Mouse (Mus musculus): ENCODE results near the gene Gm13306. TPM values are rescaled to one million over a fixed set of nuclear protein-coding genes. Genes with fewer than 3 reads are reported as not detected.
"Not testable (repeated sequence)": the region's sequence is repeated elsewhere in the genome, so short reads cannot be mapped to it uniquely, and the experiment has no call there.

Gene Gm13306
- total RNA-seq (2022) = not detected

DNA sequence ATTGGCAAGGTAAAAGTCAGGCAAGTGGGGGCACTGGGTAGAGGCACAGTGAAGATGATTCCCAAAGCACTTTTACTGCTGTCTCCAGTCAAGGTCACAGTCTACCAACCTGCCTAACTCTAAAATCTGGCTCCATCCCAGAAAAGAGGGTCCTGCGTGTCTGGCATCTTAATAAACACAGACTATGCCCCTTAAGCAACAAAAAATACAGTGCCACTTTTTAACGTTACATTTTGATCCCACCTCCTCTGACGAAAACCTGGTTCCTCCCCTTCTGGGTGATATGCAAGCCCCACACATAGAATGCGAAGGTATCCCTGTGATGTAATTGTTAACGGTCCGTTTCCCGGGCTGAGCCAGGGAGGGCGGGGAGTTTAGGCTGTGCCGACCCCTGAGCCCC is at the start of gene Gm13306:
Gm13306 (plus strand) TSS at position 301 of the 400 bp plus-strand sequence.
- DNase-seq (ENCODE audit: low spot score) = not testable (repeated sequence)

DNA sequence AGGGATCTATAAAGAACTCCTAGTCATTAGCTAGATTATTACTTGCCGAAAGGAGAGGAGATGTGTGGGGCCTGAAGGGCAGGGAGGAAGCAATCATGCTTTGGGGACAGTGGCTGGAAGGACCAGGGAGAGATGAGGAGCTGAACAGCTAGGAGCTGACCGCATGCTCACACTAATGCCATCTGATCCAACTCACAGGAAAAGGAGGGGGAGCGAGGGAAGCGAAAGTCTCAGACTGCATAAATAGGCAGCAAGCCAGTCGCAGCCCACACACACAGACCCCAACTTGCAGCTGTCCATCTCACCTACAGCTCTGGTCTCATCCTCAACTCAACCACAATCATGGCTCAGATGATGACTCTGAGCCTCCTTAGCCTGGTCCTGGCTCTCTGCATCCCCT is 38.7 kb upstream of the Gm13306 start, which contains the start of gene Gm13304:
Gm13304 (plus strand) TSS at position 301 of the 400 bp plus-strand sequence.
- not testable (repeated sequence) for DNase-seq (ENCODE audit: low spot score)

DNA sequence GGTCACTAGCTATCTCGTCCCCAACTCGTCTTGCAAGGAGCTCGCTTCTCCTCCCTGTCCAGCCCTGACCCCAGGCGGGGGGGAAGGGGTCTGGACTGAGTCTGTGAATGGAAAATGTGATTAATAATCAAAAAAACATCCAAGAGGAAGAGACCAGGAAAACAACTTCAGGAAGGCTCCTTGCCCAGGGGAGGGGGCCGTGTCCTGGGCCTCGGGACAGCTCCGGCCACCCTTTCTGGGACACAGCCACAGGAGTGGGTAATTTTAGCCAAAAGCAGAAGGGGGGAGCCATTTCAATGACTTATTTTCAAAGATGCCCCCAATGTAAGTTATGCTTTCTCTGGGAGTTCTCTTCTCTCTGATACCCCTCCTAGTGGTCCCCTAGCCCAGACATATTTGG is 15.3 kb downstream of the Gm13306 start, which contains the start of gene Gm13305:
Gm13305 (minus strand) TSS at position 101 of the 400 bp plus-strand sequence.
- DNase-seq (ENCODE audit: low spot score) = not testable (repeated sequence)

DNA sequence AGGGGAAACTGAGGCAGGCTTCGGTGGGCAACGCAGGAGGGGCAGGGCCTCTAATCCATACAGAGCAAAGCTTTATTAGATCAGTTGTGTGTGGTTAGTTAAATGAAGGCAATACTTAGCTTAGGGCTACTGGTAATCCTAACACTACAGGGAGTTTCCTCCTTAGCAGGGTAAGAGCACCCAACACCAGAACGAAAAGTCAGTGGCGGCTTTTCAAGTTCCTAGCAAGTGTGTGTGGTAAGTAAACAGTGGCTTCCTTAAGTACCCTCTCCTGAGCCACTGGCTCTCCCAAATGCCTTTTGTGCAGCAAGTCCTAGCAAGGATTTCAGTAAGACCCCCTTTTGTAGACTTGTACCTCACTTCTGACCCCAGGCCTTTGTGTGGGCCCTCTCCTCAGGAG is 25.0 kb downstream of the Gm13306 start:
- not testable (repeated sequence) for DNase-seq (ENCODE audit: low spot score)

DNA sequence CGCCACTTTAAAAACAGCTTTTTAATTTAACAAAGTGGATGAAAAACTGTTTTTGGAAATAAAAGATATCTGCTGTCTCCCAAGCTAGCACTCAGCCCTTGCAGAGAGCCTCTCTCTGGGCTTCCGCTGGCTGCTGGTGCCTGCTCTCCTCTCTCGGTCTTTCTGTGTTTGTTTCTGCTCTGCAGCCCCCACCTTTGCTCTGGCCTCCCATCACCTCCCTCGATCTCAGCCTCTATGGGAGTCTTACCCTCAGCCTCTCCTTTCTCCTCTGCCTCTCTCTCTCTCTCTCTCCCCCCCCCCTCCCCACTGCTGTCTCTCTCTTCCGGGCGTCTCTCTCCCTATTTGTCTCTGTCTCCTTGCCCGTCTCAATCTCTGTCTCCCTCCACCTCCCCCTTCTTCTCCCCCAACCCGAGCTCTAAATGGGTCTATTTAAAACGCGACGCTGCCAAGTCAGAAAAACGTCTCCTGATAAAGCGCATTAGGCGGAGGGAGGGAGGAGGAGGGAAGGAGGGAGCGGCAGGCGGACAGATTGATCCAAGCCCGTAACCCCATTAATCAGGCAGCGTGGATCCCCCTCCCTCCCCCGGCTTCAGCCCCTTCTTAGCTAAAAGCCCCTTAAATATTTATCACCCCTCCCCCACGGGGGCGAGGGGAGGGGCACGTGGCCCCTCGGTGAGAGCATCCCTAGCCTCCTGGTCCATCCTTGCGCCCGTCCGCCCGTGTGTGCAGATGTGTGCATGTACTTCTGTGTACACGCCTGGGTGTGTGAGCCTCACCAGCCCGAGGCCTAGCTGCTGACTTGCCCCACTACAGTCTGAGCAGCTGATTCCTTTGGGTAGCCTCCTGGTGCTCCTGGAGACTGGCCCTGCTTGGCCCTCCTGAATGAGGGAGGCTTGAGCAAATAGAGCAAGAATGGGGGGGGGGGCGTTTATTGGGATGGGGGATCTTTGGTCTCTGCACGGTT is 30.3 kb downstream of the Gm13306 start:
- DNase-seq (ENCODE audit: low spot score) = not testable (repeated sequence)

DNA sequence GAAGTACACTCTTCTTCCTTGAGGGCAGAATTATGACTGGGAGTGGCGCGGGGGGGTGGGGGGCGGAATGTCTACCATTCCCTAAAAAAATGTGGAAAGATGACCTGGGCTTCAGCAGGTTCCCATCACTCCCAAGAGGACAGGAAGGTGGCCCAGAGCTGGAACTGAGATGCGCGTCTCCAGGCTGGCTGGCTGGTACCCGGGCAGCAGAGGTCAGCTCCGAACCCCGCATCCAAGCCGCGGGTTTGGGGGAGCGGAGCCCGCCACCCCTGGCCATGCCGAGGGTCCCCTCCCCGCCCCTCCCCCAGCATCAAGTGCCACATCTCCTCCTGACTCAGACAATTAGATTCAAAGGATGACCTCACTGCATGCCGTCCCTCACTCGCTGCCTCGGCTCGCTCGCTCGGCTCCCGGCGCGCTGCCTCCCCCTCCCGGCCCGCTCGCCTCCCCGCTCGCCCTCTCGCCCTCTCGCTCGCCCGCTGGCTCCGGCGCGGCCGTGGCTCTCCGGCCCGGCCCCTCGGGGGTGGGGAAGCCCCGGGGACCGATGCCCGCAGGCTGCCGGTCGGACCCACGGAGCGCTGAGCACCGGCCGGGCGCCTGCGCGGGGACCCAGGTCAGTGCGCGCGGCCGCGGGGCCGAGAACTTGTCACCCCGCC is 31.2 kb downstream of the Gm13306 start:
- not testable (repeated sequence) for DNase-seq (ENCODE audit: low spot score)

DNA sequence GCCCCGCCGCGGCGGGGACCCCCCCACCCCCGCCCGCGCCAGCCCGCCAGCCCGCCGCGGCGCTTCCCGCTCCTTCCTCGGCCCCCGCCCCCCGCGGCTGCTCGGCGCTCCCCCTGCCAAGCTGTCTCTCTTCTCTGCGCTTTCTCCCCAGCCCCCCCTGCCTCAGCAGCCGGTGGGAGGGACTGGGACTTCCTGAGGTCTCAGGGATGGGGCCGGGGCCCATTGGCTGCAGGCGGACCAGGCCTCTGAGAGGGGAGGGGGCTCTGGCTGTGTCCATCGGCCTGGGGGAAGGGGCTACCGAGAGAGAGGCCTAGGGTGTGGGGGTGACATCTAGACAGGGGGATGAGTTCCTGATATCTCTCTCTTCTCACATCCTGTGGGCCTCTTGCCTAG is 31.7 kb downstream of the Gm13306 start:
- not testable (repeated sequence) for DNase-seq (ENCODE audit: low spot score)

Other genes starting within 250 kb of the Gm13306 start
- gene Gm21541, start 249.8 kb upstream of the Gm13306 start, total RNA-seq (2022) = not detected
- under 1 TPM in 3 of 4 experiments, not detected in 1; 0.63 to 0.86 (median 0.73) TPM for gene Gm20878, start 211.9 kb upstream of the Gm13306 start, total RNA-seq (2022)
- not detected for gene Fam205a4, start 187.4 kb upstream of the Gm13306 start, total RNA-seq (2022)
- gene Gm21093, start 118.7 kb upstream of the Gm13306 start, total RNA-seq (2022) = under 1 TPM in 1 of 4 experiments, not detected in 3; 0.22 TPM
- not detected for gene Gm3893, start 62.2 kb upstream of the Gm13306 start, total RNA-seq (2022)
- 10 to 100 TPM; 28.4 to 45.6 (median 39.5) TPM for gene Gm13304, start 38.6 kb upstream of the Gm13306 start, total RNA-seq (2022)
- not detected for gene Gm13305, start 15.2 kb downstream of the Gm13306 start, total RNA-seq (2022)
- gene Gm10600, start 87.2 kb downstream of the Gm13306 start, total RNA-seq (2022) = under 1 TPM in 2 of 4 experiments, not detected in 2; 0.25 to 0.28 TPM
- gene Ccl21b, start 102.3 kb downstream of the Gm13306 start, total RNA-seq (2022) = not detected
- gene Gm21953, start 140.8 kb downstream of the Gm13306 start, total RNA-seq (2022) = not detected
- gene Fam205a3, start 164.9 kb downstream of the Gm13306 start, total RNA-seq (2022) = under 1 TPM in 1 of 4 experiments, not detected in 3; 0.11 TPM

Measured in heart, adult 8-10 months (tissue).